Mouse (Mus musculus): ENCODE measurements around the gene Nxph1. TPM values are rescaled to one million over a fixed set of nuclear protein-coding genes. Genes with fewer than 3 reads are reported as not detected.

Nxph1 gene
- total RNA-seq, 4 experiments from 2014 or later, result not detected

- no peak for DNase-seq (ENCODE audit: low spot score)
Measured at GRCm38 (mm10) chr6:8959810-8960209, 11.6 kb downstream of the Nxph1 start.

GRCm38 (mm10) chr6:8970576-8970975, 22.3 kb downstream of the Nxph1 start:
- DNase-seq (ENCODE audit: low spot score), result no peak

GRCm38 (mm10) chr6:8979237-8979871, 31.1 kb downstream of the Nxph1 start:
- DNase-seq (ENCODE audit: low spot score), result no peak

GRCm38 (mm10) chr6:8996301-8996943, 48.2 kb downstream of the Nxph1 start:
- DNase-seq (ENCODE audit: low spot score), result peak; percentile 47

GRCm38 (mm10) chr6:8997326-8997725, 49.1 kb downstream of the Nxph1 start:
- no peak for DNase-seq (ENCODE audit: low spot score)

GRCm38 (mm10) chr6:9002686-9003085, 54.5 kb downstream of the Nxph1 start:
- no peak for DNase-seq (ENCODE audit: low spot score)

GRCm38 (mm10) chr6:9026631-9027030, 78.4 kb downstream of the Nxph1 start:
- DNase-seq (ENCODE audit: low spot score), result no peak

- DNase-seq (ENCODE audit: low spot score), result no peak
Measured at GRCm38 (mm10) chr6:9027146-9027545, 78.9 kb downstream of the Nxph1 start.

GRCm38 (mm10) chr6:9028501-9028900, 80.3 kb downstream of the Nxph1 start:
- DNase-seq (ENCODE audit: low spot score), result no peak

GRCm38 (mm10) chr6:9039286-9039685, 91.1 kb downstream of the Nxph1 start:
- DNase-seq (ENCODE audit: low spot score), result no peak

- DNase-seq (ENCODE audit: low spot score), result no peak
Measured at GRCm38 (mm10) chr6:9040991-9041390, 92.8 kb downstream of the Nxph1 start.

GRCm38 (mm10) chr6:9042391-9042790, 94.2 kb downstream of the Nxph1 start:
- no peak for DNase-seq (ENCODE audit: low spot score)

- DNase-seq (ENCODE audit: low spot score), result no peak
Measured at GRCm38 (mm10) chr6:9046815-9047214, 98.6 kb downstream of the Nxph1 start.

- no peak for DNase-seq (ENCODE audit: low spot score)
Measured at GRCm38 (mm10) chr6:9061261-9062105, 113.3 kb downstream of the Nxph1 start.

- DNase-seq (ENCODE audit: low spot score), result no peak
Measured at GRCm38 (mm10) chr6:9066435-9066834, 118.2 kb downstream of the Nxph1 start.

GRCm38 (mm10) chr6:9069913-9070312, 121.7 kb downstream of the Nxph1 start:
- DNase-seq (ENCODE audit: low spot score), result no peak

GRCm38 (mm10) chr6:9076463-9076862, 128.2 kb downstream of the Nxph1 start:
- no peak for DNase-seq (ENCODE audit: low spot score)

GRCm38 (mm10) chr6:9077793-9078689, 129.8 kb downstream of the Nxph1 start:
- DNase-seq (ENCODE audit: low spot score), result peak; percentile 3

- no peak for DNase-seq (ENCODE audit: low spot score)
Measured at GRCm38 (mm10) chr6:9083851-9084250, 135.6 kb downstream of the Nxph1 start.

- no peak for DNase-seq (ENCODE audit: low spot score)
Measured at GRCm38 (mm10) chr6:9097345-9097744, 149.1 kb downstream of the Nxph1 start.

GRCm38 (mm10) chr6:9107366-9107765, 159.1 kb downstream of the Nxph1 start:
- DNase-seq (ENCODE audit: low spot score), result no peak

- DNase-seq (ENCODE audit: low spot score), result no peak
Measured at GRCm38 (mm10) chr6:9119136-9119535, 170.9 kb downstream of the Nxph1 start.

Measured in heart, adult 8-10 months (tissue).